Mouse (Mus musculus) hindlimb bud, embryonic 11.5 days (tissue): ENCODE data around the gene Afdn.
"Not testable (repeated sequence)": the region's sequence is repeated elsewhere in the genome, so short reads cannot be mapped to it uniquely, and the experiment has no call there.

Experiments
- DNase-seq: peaks from one replicate; pipeline ENCODE4 v3.0.0-alpha.2; 2012; ENCODE audit warnings: low read depth, low spot score; ENCODE audit errors: extremely low spot score

Gene Afdn

DNA sequence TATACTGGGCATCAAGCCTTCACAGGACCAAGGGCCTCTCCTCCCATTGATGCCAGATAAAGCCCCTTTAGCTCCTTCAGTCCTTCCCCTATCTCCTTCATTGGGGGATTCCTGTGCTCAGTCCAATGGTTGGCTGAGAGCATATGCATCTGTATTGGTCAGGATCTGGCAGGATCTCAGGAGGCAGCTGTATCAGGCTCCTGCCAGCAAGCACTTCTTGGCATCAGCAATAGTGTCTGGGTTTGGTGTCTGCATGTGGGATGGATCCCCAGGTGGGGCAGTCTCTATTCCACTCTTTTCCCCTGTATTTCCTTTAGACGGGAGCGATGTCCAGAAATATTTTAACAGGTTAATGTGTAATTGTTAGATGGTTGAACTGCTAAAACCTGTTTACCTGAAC, 4.6 kb downstream of the Afdn start:
- not testable (repeated sequence) for DNase-seq

DNA sequence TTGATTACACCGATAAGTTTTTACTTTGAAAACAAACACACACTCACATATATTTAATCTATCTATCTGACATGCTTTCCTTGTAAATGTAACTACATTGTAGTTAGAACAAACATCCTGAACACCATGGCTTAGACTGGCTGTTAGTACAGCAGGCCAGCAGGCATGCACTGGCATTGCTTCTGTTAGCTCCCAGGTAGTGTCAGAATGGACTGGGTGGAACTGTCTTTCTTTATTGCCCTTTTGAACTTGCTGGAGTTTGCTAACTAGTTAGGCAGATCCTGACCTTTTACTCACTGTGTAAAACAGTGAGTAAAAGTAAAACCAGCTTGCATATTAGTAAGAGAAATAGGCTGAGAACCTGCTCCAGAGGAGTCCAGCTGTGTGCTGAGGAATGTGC, 8.2 kb downstream of the Afdn start:
- no peak for DNase-seq

DNA sequence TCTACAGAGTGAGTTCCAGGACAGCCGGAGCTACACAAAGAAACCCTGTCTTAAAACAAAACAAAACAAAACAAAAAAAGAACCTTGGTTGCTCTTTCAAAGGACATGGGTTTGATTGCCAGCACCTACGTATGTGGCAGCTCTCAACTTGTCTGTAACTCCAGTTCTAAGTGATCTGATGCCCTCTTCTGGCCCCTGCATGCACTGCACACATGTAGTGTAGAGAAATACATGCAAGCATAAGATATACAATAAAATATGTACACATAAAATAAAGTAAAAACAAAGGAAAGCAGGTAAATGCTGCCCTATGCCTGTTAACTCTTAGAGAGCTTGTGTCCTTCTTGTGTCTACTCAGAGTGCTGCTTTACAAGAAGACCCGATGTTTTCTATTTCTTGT, 8.9 kb downstream of the Afdn start:
- no peak for DNase-seq

DNA sequence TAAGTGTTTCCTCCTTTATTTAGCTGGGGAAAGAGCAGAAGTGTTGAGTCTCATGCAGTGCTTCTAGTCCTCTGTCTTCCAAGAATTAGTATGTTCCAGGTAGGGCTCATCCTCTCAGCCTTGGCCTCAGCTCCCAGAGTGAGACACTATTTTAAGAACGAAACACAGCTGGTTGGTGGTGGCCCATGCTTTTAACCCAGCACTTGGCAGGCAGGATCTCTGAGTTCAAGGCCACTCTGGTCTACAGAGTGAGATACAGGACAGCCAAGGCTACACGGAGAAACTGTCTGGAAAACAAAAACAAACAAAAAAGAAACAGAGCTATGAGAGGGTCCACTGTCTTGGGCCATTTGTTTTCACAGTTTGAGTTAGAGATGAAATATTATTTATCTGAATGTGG, 17.3 kb downstream of the Afdn start:
- no peak for DNase-seq

DNA sequence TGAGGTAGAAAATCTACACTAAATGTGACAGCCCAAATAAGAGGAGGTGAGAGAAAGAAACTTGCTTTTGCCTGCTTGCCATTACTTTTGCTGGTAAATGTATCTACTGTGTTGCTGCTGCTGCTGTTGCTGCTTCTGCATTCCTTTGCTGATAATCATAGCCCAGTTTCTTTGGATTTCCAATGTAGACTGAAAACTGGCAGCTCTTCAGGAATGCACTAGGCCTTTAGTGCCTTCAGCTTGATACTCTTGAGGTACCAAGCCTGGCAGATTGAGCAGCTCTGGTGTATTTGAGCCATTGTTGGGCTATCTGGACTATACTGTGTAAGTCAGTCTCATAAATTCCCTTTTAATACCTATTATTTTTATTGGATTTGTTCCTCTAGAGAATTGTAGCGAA, 18.5 kb downstream of the Afdn start:
- no peak for DNase-seq

DNA sequence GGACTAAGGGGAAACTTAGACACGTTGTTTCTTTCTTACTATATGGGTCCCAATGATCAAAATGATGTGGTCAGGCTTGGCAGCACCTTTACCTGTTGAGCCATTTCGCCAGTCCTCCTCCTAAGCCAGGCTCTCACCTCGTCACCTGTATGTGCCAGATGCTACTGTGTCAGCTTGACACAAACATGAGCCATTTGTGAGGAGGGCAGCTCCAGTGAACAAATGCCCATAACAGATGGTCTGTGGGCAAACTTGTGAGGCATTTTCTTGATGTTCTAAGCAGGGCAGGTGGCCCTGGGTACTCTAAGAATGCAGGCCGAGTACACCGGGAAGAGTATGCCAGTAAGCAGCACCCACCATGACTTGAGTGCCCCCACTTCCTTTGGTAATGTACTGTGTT, 21.6 kb downstream of the Afdn start:
- DNase-seq = no peak

DNA sequence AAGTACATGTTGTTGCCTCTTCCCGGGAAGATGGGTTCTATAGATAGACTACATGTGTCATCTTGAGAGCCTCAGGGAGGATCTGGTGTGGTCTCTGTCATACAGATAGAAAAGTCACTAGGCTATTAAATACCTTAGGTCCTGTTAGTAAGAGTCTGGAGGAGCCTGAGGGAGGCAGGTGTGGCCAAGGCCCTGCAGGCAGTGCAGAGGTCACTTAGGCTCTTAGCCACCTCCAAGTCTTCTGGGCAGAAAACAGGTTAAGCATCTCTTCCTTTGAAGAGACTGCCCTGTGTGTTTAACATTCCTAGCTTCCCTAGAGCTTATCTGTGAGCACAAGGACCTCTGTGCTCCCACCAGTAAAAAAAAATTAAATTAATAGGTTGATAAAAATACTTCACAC, 23.1 kb downstream of the Afdn start:
- no peak for DNase-seq

DNA sequence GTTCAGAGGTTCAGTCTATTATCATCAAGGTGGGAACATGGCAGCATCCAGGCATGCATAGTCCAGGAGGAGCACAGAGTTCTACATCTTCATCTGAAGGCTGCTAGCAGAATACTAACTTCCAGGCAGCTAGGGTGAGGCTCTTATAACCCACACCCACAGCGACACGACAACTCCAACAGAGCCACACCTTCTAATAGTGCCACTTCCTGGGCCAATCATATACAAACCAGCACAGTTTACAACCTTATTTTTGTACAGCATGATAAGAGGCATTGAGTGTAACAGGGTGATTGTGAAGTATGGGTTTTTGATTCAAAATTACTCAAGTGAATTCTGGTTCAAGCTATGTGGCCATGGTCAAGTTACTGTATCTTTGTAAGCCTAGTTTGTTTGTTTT, 29.7 kb downstream of the Afdn start:
- not testable (repeated sequence) for DNase-seq

DNA sequence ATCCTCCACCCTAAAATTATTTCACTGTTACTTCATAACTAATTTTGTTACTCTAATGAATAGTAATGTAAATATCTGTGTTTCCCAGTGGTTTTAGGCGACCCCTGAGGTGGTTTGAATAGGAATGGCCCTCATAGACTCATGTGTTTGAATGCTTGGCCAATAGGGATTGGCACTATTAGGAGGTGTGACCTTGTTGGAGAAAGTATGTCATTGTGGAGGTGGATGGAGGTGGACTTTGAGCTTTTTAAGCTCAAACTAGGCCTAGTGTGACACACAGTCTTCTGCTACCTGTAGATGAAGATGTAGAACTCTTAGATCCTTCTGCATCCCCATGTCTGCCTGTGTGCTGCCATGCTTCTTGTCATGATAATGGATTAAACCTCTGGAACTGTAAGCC, 37.4 kb downstream of the Afdn start:
- DNase-seq = no peak

DNA sequence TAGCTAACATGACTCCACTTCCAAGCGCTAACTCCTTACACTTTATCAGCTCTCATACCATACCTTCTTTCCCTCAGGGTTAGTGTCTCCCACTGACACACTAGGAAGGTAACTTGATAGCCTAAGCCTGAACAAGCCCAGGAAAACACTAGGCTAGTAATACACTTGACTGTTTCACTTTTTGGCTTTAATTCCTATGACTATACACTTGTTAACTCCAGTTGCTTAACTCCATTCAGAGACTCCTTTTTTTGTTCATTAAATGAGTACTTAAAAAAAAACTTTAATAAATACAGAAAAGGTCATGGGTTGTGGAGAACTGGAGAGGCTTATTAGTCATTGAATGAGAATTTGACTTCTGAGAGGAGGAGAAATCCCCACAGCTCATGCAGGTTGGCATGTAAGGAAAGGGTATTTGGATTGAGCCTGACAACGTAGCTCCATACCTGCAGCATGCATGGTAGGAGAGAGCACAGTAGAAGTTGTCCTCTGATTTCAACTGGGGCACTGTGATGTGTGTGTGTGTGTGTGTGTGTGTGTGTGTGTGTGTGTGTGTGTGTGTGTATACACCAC, 42.6 kb downstream of the Afdn start:
- DNase-seq = no peak

DNA sequence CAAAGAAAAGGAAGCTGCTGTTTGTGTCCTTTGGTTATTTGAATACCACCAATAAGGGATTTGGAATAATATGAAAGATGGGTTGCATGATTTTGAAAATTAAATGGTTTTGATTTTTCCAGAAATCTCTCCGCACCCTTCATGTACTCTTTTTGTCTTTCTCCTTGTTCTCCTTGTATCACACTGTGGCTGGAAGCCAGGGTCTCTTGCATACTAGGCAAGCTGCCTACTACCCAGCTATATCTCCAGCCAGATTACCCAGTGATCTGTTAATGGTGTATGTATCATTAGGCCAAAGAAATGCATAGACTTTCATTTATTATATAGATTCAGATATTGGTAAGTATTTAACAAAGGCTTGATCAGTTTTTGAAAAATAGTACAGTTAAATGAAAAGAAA, 45.7 kb downstream of the Afdn start:
- DNase-seq = no peak

DNA sequence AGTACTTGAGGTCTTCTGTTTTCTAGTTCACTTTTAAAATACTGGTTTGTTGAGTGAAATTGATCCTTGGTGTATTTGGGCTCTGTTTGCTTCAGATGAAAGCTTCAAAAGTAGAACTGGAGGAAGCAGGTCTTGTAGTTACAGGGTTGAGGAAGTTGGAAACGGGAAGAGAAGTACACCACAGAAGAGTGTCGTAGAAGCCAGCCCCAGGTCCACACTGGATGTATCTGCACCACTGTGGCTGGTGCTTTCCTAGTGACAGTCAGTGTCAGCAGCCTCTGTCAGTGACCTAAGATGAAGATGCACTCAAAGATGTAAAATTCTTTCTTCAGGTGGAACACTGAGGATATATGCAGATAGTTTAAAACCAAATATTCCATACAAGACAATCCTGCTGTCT, 57.5 kb downstream of the Afdn start:
- no peak for DNase-seq

DNA sequence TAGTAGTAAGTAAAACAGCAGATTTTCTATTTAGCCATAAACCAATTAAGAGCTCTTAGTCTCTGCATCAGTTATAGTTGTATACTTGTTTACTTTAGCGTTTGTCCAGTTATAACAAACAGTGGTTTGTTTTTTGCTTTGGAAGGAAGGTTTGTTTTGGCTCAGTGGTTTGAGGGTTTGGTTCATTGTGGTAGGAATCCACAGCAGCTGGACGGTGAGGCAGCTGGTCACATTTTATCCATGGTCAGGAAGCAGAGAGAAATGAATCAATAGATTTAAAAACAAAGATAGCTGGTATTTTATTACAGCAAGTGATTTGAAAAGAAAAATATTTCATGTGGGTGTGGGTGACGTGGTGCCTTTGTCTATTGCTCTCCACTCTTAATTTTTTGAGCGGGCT, 59.0 kb downstream of the Afdn start:
- no peak for DNase-seq

DNA sequence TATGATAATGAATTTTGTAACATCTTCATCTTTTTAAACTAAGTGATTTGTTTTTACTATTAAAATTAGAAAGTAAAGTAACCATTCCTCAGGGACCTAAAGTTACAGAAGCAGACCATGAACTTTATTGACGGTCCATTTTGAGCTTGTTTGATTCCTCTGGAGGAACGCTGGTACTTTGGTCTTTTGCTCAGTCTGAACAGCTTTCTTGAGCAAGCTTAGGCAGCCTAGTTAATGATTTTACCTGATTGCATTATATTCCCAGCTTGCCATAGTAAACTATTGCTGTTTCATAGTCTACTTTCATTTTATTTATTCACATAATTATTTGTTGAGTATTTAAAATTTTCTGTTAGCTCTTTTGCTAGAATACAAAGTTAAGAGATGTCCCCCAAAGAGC, 60.3 kb downstream of the Afdn start:
- no peak for DNase-seq

DNA sequence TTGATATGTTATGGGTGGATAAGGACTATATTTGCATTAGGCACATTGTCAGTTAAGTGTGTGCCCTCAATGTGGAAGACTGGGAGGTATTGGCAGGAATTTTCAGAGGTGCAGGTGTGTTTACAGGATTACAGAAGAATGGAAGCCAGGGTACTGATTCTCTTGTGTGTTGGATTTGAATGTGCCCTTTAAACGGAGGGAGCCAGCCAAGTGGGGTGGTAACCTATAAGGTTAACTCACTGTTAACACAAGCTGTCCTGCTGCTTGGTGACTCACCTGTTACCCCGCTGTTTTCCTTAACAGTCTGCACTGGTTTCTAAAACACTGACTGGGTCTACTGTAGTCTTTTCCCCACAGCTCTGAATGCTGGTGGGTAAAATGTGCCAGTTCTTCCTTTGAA, 65.1 kb downstream of the Afdn start:
- DNase-seq = no peak

DNA sequence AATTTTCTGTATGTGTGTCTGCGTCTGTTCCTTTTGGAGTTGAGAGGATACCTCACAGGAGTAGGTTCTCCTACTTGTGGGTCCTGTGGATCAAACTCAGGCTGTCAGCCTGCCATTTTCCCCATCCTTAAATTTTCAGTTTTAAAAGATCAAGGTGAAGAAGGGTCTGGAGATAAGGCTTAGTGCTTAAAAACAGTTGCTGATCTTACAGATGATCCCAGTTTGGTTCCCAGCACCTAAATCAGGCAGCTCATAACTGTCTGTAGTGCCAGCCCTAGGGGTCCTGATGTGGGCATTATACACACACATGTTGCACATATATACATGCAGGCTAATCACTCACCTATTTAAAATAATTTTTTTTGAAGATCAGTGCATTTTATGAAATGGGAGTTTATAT, 69.9 kb downstream of the Afdn start:
- DNase-seq = no peak

DNA sequence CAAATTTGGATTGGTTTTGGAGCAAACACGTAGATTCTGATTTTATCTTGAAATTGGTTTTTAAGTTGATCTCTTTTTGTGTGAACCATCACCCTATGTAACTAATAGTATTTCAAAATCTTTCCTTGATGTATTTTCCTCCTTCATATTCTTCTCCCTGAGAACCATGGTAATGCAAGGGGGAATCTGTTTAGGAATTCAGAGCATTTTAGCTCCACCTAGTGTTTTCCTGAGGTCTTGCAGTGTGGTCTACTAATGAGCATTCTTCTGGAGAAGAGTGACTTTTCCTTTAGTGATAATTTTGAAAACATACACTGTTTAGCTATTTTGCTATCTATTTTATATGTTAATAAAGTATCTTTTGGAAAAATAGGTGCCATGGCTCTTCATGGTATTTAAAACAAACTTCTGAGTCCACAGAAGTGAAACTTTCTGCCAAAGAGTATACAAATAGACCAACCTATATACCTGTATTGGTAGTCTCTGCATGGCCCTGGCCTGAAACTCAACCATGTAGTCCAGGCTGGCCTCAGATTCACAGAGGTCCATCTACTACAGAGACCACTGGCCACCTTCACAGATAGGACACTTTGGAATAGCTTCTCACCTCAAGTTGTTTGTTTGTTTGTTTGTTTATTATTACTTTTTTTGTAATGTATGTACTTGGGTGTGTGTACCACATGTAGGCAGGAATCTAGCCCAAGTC, 70.5 kb downstream of the Afdn start:
- peak; percentile 42 for DNase-seq

DNA sequence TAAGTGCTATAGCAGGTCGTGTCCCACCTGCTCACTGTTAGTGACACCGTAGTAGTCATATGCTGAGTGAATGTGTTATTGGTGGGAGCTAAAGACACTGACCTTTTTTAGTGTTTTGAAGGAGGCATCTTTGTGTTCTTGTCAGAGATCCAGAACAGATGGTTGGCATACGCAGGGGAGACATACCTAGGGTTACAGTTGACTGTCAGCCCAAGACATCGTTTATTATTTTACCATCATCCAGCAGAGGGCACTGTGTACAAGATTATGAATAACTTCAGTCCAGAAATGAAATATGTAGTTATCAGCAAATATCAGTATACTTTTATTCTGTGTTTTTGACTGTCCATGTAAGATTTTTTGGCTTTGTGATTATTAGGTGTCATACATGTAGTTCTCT, 75.5 kb downstream of the Afdn start:
- no peak for DNase-seq

DNA sequence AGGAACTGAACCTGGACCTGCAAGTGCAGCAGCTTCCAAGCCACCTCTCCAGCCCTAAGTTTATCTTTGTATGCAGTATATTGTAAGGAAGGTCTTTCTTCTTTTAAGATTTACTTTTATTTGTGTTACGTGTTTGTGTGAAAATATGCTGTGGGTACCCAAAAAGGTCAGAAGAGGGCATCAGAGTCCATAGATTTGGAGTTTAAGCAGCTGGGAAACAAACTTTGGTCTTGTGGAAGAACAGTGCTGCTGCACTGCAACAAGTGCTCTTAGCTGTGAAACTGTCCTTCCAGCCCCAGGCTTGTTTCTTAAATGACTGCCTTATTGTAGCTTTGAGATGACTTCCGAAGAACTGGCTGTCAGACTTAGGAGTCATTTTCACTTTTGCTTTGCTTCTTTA, 89.8 kb downstream of the Afdn start:
- DNase-seq = no peak

DNA sequence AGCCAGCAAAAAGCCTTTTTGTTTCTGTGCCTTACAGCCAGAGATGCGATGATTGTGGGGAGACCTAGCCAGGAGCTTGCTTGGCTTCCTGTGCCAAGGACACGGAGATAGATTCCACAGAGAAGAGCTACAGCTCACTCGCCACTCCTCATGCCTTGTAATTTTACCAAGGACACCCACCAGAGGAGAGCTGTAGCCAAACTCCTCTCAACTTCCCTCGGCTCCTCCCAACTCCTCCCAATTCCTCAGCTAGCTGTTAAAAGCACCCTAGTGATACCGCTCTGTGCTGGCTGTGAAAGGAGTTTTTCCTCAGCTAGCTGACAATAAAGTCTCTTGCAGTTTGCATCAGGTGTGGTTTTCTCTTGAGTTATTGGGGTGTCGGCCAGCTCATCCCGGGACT, 93.5 kb downstream of the Afdn start:
- DNase-seq = not testable (repeated sequence)

DNA sequence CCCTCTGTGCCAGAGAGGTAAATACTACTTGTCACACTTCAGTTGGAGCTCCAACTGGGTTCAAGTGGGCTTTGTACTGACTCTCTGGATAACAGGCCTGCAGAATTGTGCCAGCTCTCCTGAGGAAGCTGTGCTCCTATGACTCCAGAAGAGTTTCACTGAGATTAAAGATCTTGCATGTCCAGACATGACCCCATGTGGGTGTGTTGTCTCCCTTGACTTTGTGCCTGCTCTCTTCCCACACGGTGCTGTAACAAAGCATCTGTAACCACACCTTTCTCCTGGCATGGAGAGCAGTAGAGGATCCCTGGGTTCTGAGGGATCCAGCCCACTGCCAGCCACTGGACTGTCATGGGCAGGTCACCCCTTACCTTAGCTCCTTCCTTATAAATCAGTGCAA, 95.1 kb downstream of the Afdn start:
- no peak for DNase-seq

DNA sequence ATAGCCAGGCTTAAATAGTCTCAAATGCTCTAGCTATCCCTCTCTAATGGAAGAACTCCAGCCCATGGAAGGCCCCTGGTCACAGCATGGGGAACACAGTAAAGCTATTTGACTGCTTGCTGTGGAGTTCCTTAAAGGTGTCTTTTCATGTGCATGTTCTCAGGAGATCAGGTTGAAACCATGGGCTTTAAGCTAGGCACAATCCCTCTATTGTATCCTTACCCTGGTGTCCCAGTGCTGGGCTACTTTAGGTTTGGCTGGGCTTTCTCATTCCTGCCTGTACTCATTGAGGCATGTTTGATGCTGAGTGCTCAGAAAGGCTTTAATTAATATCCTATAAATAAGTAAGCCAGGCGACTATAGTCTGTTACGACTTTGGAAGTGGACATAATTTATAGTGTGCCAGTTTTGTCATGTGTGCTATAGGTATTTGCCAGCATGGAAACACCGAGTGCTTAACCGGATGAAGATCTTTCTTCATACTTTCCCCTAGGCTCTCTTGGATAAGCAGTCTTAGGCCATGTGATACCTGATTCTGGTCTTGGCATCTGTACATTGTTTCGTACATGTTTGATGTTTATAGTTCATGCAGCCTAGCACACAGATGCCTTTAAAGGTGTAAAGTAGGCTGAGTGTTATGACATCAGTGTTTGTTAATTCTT, 96.2 kb downstream of the Afdn start:
- DNase-seq = no peak

DNA sequence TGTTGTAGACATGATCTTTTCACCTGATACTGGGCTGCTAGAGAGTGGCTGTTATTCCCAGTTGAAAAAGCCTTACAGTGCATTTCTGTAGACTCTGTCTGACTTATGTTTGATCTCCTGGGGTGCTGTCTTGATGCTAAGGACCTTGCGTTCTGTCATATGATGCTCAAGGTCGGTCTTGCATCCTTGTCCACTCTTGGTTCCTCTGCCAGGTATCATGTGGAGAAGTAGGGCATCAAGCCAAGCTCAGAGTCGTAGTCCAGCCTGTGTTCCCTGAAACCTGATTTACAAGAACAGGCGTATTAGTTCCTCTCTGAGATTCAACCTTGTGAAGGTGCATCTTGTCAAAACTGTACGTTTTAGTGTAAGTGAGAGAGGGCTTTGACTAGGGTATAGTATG, 105.0 kb downstream of the Afdn start:
- DNase-seq = no peak
